Mouse (Mus musculus) granulocyte monocyte progenitor cell, adult 5-6 weeks (primary cell): Measurements from ENCODE around the gene Hectd4. TPM values are rescaled to one million over a fixed set of nuclear protein-coding genes. Genes with fewer than 3 reads are reported as not detected.
A peak's percentile ranks its signal among the peaks of the same experiment; 100 is the strongest.

Experiments used
- ATAC-seq: replicated peaks from 2 replicates; pipeline ENCODE4 v1.8.0; 2016; ENCODE audit warnings: mild to moderate bottlenecking, moderate TSS enrichment, inconsistent platforms; ENCODE audit not compliant: poor library complexity, severe bottlenecking
- total RNA-seq, 2 experiments: library from RNA; stranded (forward) in 1 of 2; stranded (reverse) in 1 of 2; fragments of 200-712, 200-1000 nt in 1 of 2; fragments of >200 nt in 1 of 2; fragmentation: Nextera tagmentation in 1 of 2; gene quantifications; 2 replicates each; pipeline ENCODE4 v1.2.3; 2014 to 2017

Hectd4 gene
- total RNA-seq, 2 experiments from 2014 or later = 12.8 to 28.1 TPM

GRCm38 (mm10) chr5:121229182-121229581 is 9.2 kb downstream of the Hectd4 start:
- no peak for ATAC-seq

- ATAC-seq = no peak
Measured at GRCm38 (mm10) chr5:121230811-121231210, 10.8 kb downstream of the Hectd4 start.

GRCm38 (mm10) chr5:121232789-121233188 is 12.8 kb downstream of the Hectd4 start:
- ATAC-seq = no peak

GRCm38 (mm10) chr5:121233726-121234125 is 13.7 kb downstream of the Hectd4 start:
- ATAC-seq = no peak

- ATAC-seq = no peak
Measured at GRCm38 (mm10) chr5:121236171-121236570, 16.2 kb downstream of the Hectd4 start.

- ATAC-seq = no peak
Measured at GRCm38 (mm10) chr5:121238208-121238607, 18.2 kb downstream of the Hectd4 start.

GRCm38 (mm10) chr5:121239846-121240245 is 19.8 kb downstream of the Hectd4 start:
- ATAC-seq = no peak

GRCm38 (mm10) chr5:121241182-121241581 is 21.2 kb downstream of the Hectd4 start:
- ATAC-seq = no peak

GRCm38 (mm10) chr5:121242261-121242660 is 22.2 kb downstream of the Hectd4 start:
- ATAC-seq = no peak

GRCm38 (mm10) chr5:121242701-121243100 is 22.7 kb downstream of the Hectd4 start:
- no peak for ATAC-seq

- no peak for ATAC-seq
Measured at GRCm38 (mm10) chr5:121243676-121244364, 23.8 kb downstream of the Hectd4 start.

- no peak for ATAC-seq
Measured at GRCm38 (mm10) chr5:121244365-121244731, 24.3 kb downstream of the Hectd4 start.

GRCm38 (mm10) chr5:121245201-121245600 is 25.2 kb downstream of the Hectd4 start:
- no peak for ATAC-seq

- ATAC-seq = no peak
Measured at GRCm38 (mm10) chr5:121248766-121249394, 28.9 kb downstream of the Hectd4 start.

- ATAC-seq = peak; percentile 72
Measured at GRCm38 (mm10) chr5:121249693-121250092, 29.7 kb downstream of the Hectd4 start.

GRCm38 (mm10) chr5:121251813-121252212 is 31.8 kb downstream of the Hectd4 start:
- ATAC-seq = peak; percentile 58

GRCm38 (mm10) chr5:121253816-121254497 is 33.9 kb downstream of the Hectd4 start:
- ATAC-seq = no peak

GRCm38 (mm10) chr5:121254977-121255376 is 35.0 kb downstream of the Hectd4 start:
- peak; percentile 54 for ATAC-seq

GRCm38 (mm10) chr5:121261806-121262205 is 41.8 kb downstream of the Hectd4 start:
- no peak for ATAC-seq

- ATAC-seq = no peak
Measured at GRCm38 (mm10) chr5:121262415-121262814, 42.4 kb downstream of the Hectd4 start.

- peak; percentile 60 for ATAC-seq
Measured at GRCm38 (mm10) chr5:121264593-121264992, 44.6 kb downstream of the Hectd4 start.
